Mouse (Mus musculus) kidney, embryonic 14.5 days (tissue): ENCODE data around the gene Tns3. TPM values are rescaled to one million over a fixed set of nuclear protein-coding genes. Genes with fewer than 3 reads are reported as not detected.
A peak's percentile ranks its signal among the peaks of the same experiment; 100 is the strongest.

Experiments
- ATAC-seq: fragments of 200-750 bp; cut with Nextera tagmentation; 2 replicates; pipeline ENCODE4 v1.8.0; 2017; ENCODE audit warnings: moderate number of reproducible peaks, mild to moderate bottlenecking, moderate TSS enrichment, moderate library complexity; ENCODE audit not compliant: low FRiP score, low TSS enrichment
- H3K27ac ChIP-seq: fragments of 300-500 bp; sonication (generic); 2 replicates; pipeline ENCODE4 v1.5.1; 2014; ENCODE audit warnings: low read depth, mild to moderate bottlenecking, low read length, moderate library complexity, mixed read lengths
- H3K27me3 ChIP-seq: fragments of 300-500 bp; sonication (generic); 2 replicates; pipeline ENCODE4 v1.6.1; 2014; ENCODE audit warnings: mild to moderate bottlenecking, low read length; ENCODE audit not compliant: control insufficient read depth, insufficient read depth
- H3K36me3 ChIP-seq: fragments of 300-500 bp; sonication (generic); 2 replicates; pipeline ENCODE4 v1.6.1; 2014; ENCODE audit warnings: low read length, mixed read lengths; ENCODE audit not compliant: control insufficient read depth, insufficient read depth
- H3K4me1 ChIP-seq: fragments of 300-500 bp; sonication (generic); 2 replicates; pipeline ENCODE4 v1.6.1; 2014; ENCODE audit warnings: low read length, mixed read lengths; ENCODE audit not compliant: control insufficient read depth, insufficient read depth
- H3K4me2 ChIP-seq: fragments of 300-500 bp; sonication (generic); replicated peaks from 2 replicates; pipeline ENCODE4 v1.6.1; 2014; ENCODE audit warnings: low read depth, mild to moderate bottlenecking, low read length
- H3K4me3 ChIP-seq: fragments of 300-500 bp; sonication (generic); 2 replicates; pipeline ENCODE4 v1.5.1; 2014; ENCODE audit warnings: mild to moderate bottlenecking, low read length
- H3K9ac ChIP-seq: fragments of 300-500 bp; sonication (generic); 2 replicates; pipeline ENCODE4 v1.6.1; 2014; ENCODE audit warnings: low read depth, mild to moderate bottlenecking, low read length, moderate library complexity
- H3K9me3 ChIP-seq: fragments of 300-500 bp; sonication (generic); 2 replicates; pipeline ENCODE4 v1.6.1; 2016; ENCODE audit warnings: low read length; ENCODE audit not compliant: control insufficient read depth
- WGBS: fragments of 180-500 bp; shearing (Covaris S2); extraction: QIAGEN DNeasy Blood & Tissue Kit; methylation state at CpG from one replicate; pipeline ENCODE4 v1.1.7; 2014; 5-methylcytosine and 5-hydroxymethylcytosine counted together
- polyA plus RNA-seq: library from polyadenylated mRNA; unstranded; fragments of >200 nt; fragmentation: Nextera tagmentation; extraction: Ambion mirVana; gene quantifications from 2 replicates; pipeline ENCODE4 v1.2.1, GENCODE M21; 2014

Tns3 gene
- polyA plus RNA-seq, 1 experiment from 2014 or later: 20.3 TPM

GRCm38 (mm10) chr11:8468161-8469091, 195.9 kb downstream of the Tns3 start:
- H3K36me3 ChIP-seq: peaks cover 5% of the 10 kb centered on the region; the same call in 1 of the 2 replicates
- H3K9me3 ChIP-seq: no peaks in the 10 kb centered on the region
- H3K4me1 ChIP-seq: peaks cover 32% of the 10 kb centered on the region
- ATAC-seq: peak; percentile 86
- peak overlapping the region; percentile 77 for H3K9ac ChIP-seq
- WGBS: under 1% methylated on average over 33 of the region's 33 CpGs
- H3K4me3 ChIP-seq: peak overlapping the region; percentile 52
- H3K4me2 ChIP-seq: peak overlapping the region; percentile 91
- H3K27ac ChIP-seq: peak overlapping the region; percentile 93
- no peaks in the 10 kb centered on the region for H3K27me3 ChIP-seq

- no peaks in the 10 kb centered on the region for H3K36me3 ChIP-seq
- no peaks in the 10 kb centered on the region for H3K9me3 ChIP-seq
- H3K9ac ChIP-seq: peak overlapping the region; percentile 77
- H3K27me3 ChIP-seq: no peaks in the 10 kb centered on the region
- ATAC-seq: peak; percentile 26
- WGBS: 10% methylated on average over 13 of the region's 13 CpGs
- peak overlapping the region; percentile 52 for H3K4me3 ChIP-seq
- H3K27ac ChIP-seq: peak overlapping the region; percentile 93
- H3K4me1 ChIP-seq: peaks cover 32% of the 10 kb centered on the region
- H3K4me2 ChIP-seq: peak overlapping the region; percentile 91
These were observed 196.8 kb downstream of the Tns3 start for GRCm38 (mm10) chr11:8467403-8468160.

GRCm38 (mm10) chr11:8463866-8464265, 200.5 kb downstream of the Tns3 start:
- H3K4me2 ChIP-seq: no peak overlapping the region
- H3K36me3 ChIP-seq: no peaks in the 10 kb centered on the region
- H3K27me3 ChIP-seq: no peaks in the 10 kb centered on the region
- H3K4me1 ChIP-seq: peaks cover 19% of the 10 kb centered on the region; the same call in 1 of the 2 replicates
- no peaks in the 10 kb centered on the region for H3K9me3 ChIP-seq
- no peak overlapping the region for H3K27ac ChIP-seq
- no peak overlapping the region for H3K9ac ChIP-seq
- WGBS: 80% methylated on average over 2 of the region's 2 CpGs
- H3K4me3 ChIP-seq: no peak overlapping the region
- no peak for ATAC-seq

GRCm38 (mm10) chr11:8462827-8463405, 201.4 kb downstream of the Tns3 start:
- ATAC-seq: no peak
- H3K36me3 ChIP-seq: no peaks in the 10 kb centered on the region
- no peaks in the 10 kb centered on the region for H3K9me3 ChIP-seq
- H3K9ac ChIP-seq: no peak overlapping the region
- H3K27me3 ChIP-seq: no peaks in the 10 kb centered on the region
- no peak overlapping the region for H3K4me2 ChIP-seq
- H3K4me1 ChIP-seq: peaks cover 14% of the 10 kb centered on the region; the same call in 1 of the 2 replicates
- WGBS: 93% methylated on average over 3 of the region's 3 CpGs
- H3K27ac ChIP-seq: no peak overlapping the region
- no peak overlapping the region for H3K4me3 ChIP-seq

GRCm38 (mm10) chr11:8460835-8461234, 203.5 kb downstream of the Tns3 start:
- no peaks in the 10 kb centered on the region for H3K9me3 ChIP-seq
- WGBS: 83% methylated on average over 4 of the region's 4 CpGs
- ATAC-seq: no peak
- no peaks in the 10 kb centered on the region for H3K36me3 ChIP-seq
- no peak overlapping the region for H3K27ac ChIP-seq
- H3K4me3 ChIP-seq: no peak overlapping the region
- no peak overlapping the region for H3K9ac ChIP-seq
- H3K4me2 ChIP-seq: no peak overlapping the region
- H3K4me1 ChIP-seq: peaks cover 17% of the 10 kb centered on the region; the same call in 1 of the 2 replicates
- H3K27me3 ChIP-seq: no peaks in the 10 kb centered on the region

- Histone ChIP-seq H3K27ac (peak overlapping the region; percentile 10; the same call in 1 of the 2 replicates), H3K9me3 (no peaks in the 10 kb centered on the region), H3K9ac (no peak overlapping the region), H3K4me2 (no peak overlapping the region), H3K4me1 (peaks cover 18% of the 10 kb centered on the region; the same call in 1 of the 2 replicates), H3K27me3 (no peaks in the 10 kb centered on the region), H3K4me3 (no peak overlapping the region), H3K36me3 (peaks cover 4% of the 10 kb centered on the region)
- WGBS: 49% methylated on average over 5 of the region's 5 CpGs
- peak; percentile 54; the same call in 1 of the 2 replicates for ATAC-seq
These were observed 206.4 kb downstream of the Tns3 start for GRCm38 (mm10) chr11:8457951-8458350.

GRCm38 (mm10) chr11:8456586-8457285, 207.6 kb downstream of the Tns3 start:
- 0 out of 2 replicates have a peak overlapping the region, but pooled peaks have one; percentile 23 for H3K9ac ChIP-seq
- no peak overlapping the region for H3K27ac ChIP-seq
- 68% methylated on average over 9 of the region's 9 CpGs for WGBS
- peaks cover 18% of the 10 kb centered on the region; the same call in 1 of the 2 replicates for H3K4me1 ChIP-seq
- no peak; the same call in 1 of the 2 replicates for ATAC-seq
- H3K4me3 ChIP-seq: no peak overlapping the region
- H3K27me3 ChIP-seq: no peaks in the 10 kb centered on the region
- H3K9me3 ChIP-seq: no peaks in the 10 kb centered on the region
- no peak overlapping the region for H3K4me2 ChIP-seq
- peaks cover 10% of the 10 kb centered on the region for H3K36me3 ChIP-seq

GRCm38 (mm10) chr11:8455650-8456049, 208.7 kb downstream of the Tns3 start:
- Histone ChIP-seq H3K4me3 (no peak overlapping the region), H3K4me1 (peaks cover 18% of the 10 kb centered on the region; the same call in 1 of the 2 replicates), H3K9me3 (no peaks in the 10 kb centered on the region), H3K27ac (no peak overlapping the region), H3K9ac (no peak overlapping the region), H3K27me3 (no peaks in the 10 kb centered on the region), H3K4me2 (no peak overlapping the region), H3K36me3 (peaks cover 21% of the 10 kb centered on the region)
- WGBS: 81% methylated on average over 6 of the region's 6 CpGs
- no peak for ATAC-seq
